Mouse (Mus musculus) spleen, postnatal 36 days (tissue): ENCODE measurements around the gene Auts2.
A peak's percentile ranks its signal among the peaks of the same experiment; 100 is the strongest.

Experiments
- DNase-seq, 2 experiments: peaks; one replicate each; pipeline ENCODE4 v3.0.0; 2022; ENCODE audit warnings: low spot score in 2 of 2, mixed read lengths in 1 of 2

Auts2 gene

GRCm38 (mm10) chr5:132391831-132392763 is 151.0 kb downstream of the Auts2 start:
- DNase-seq = no peak

- no peak for DNase-seq
Observed at GRCm38 (mm10) chr5:132388746-132389145, 154.4 kb downstream of the Auts2 start.

GRCm38 (mm10) chr5:132385244-132385855 is 157.8 kb downstream of the Auts2 start:
- DNase-seq = no peak

- no peak for DNase-seq
Observed at GRCm38 (mm10) chr5:132380261-132380660, 162.9 kb downstream of the Auts2 start.

GRCm38 (mm10) chr5:132378977-132379376 is 164.2 kb downstream of the Auts2 start:
- DNase-seq = no peak

- DNase-seq = no peak
Observed at GRCm38 (mm10) chr5:132375130-132375529, 168.0 kb downstream of the Auts2 start.

GRCm38 (mm10) chr5:132373471-132374075 is 169.6 kb downstream of the Auts2 start:
- DNase-seq = no peak

- DNase-seq = no peak
Observed at GRCm38 (mm10) chr5:132372605-132373004, 170.5 kb downstream of the Auts2 start.

GRCm38 (mm10) chr5:132368678-132369088 is 174.5 kb downstream of the Auts2 start:
- peak in 1 of 2 experiments; percentile 10 for DNase-seq

GRCm38 (mm10) chr5:132361276-132361675 is 181.9 kb downstream of the Auts2 start:
- no peak for DNase-seq

GRCm38 (mm10) chr5:132357726-132358125 is 185.4 kb downstream of the Auts2 start:
- no peak for DNase-seq

- no peak for DNase-seq
Observed at GRCm38 (mm10) chr5:132355935-132356334, 187.2 kb downstream of the Auts2 start.

- DNase-seq = no peak
Observed at GRCm38 (mm10) chr5:132352437-132352836, 190.7 kb downstream of the Auts2 start.

- DNase-seq = no peak
Observed at GRCm38 (mm10) chr5:132351139-132351538, 192.0 kb downstream of the Auts2 start.

GRCm38 (mm10) chr5:132341315-132341714 is 201.8 kb downstream of the Auts2 start:
- no peak for DNase-seq

GRCm38 (mm10) chr5:132337677-132338076 is 205.5 kb downstream of the Auts2 start:
- DNase-seq = no peak

GRCm38 (mm10) chr5:132335719-132336118 is 207.4 kb downstream of the Auts2 start:
- DNase-seq = no peak

- DNase-seq = no peak
Observed at GRCm38 (mm10) chr5:132334796-132335195, 208.3 kb downstream of the Auts2 start.

- no peak for DNase-seq
Observed at GRCm38 (mm10) chr5:132333744-132334143, 209.4 kb downstream of the Auts2 start.

- DNase-seq = no peak
Observed at GRCm38 (mm10) chr5:132332521-132332920, 210.6 kb downstream of the Auts2 start.

GRCm38 (mm10) chr5:132329171-132329936 is 213.8 kb downstream of the Auts2 start:
- DNase-seq = no peak
